Mouse (Mus musculus) lung, adult 2 months (tissue): ENCODE data around the gene Cabp4.

Source experiments
- CTCF ChIP-seq: fragments of 200-500 bp; IDR thresholded peaks from 2 replicates; pipeline ENCODE4 v1.5.1; 2011; ENCODE audit warnings: mild to moderate bottlenecking, low read length, control low read depth; ENCODE audit not compliant: insufficient read depth
- POLR2A ChIP-seq: fragments of 200-500 bp; IDR thresholded peaks from 2 replicates; pipeline ENCODE4 v1.6.1; 2011; ENCODE audit warnings: low read depth, mild to moderate bottlenecking, control low read depth, low read length, borderline replicate concordance; ENCODE audit errors: extremely low read depth

DNA sequence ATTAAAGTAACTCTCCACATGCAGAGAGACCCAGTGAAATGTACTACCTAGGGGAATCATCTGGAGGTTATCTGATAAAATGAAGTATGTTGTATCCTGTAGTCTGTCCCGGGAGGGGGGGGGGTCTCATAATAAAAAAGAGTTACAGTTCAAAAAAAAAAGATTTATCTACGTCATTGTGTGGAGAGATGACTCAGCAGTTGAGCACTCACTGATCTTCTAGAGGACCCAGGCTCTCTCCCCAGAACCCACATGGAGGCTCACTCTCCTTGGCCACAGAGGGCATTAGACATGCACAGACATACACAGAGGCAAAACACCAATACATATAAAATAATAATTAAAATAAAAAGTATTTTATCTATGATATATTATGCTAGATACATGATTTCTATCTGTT is 52.5 kb downstream of the Cabp4 start:
- TF ChIP-seq POLR2A (no peak), CTCF (no peak)
